Mouse (Mus musculus): ENCODE results near the gene Atxn2. TPM values are rescaled to one million over a fixed set of nuclear protein-coding genes. Genes with fewer than 3 reads are reported as not detected.
A peak's percentile ranks its signal among the peaks of the same experiment; 100 is the strongest.

Atxn2 gene
- total and polyA plus RNA-seq, 2 experiments from 2014 or later: 80.3 to 92.3 TPM

DNA sequence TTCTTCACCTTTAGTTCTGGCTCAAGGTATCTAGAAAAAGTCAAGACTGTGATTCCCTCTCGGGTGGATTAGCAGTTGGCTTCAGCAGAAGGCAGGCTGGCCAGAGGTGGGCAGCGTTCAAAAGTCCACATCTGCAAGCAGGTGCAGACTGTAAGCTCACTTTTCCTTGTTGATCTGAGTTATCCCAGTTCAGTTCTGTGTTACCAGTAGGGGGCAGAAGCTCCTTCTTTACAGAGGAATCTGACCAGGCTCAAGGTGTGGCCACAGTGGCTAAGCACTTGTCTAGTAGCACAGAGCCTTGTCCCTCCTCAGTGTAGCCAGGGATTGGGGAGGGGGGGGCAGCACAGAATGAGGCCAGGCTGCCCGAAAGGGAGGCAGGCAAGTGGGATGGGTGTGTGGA, 103.9 kb downstream of the Atxn2 start:
- H3K9me3 ChIP-seq (ENCODE audit: low read length): no peaks in the 10 kb centered on the region
- H3K27ac ChIP-seq (ENCODE audit: low read depth, low read length): no peak overlapping the region
- no peaks in the 10 kb centered on the region for H3K4me1 ChIP-seq (ENCODE audit: insufficient read depth)
- H3K4me2 ChIP-seq (ENCODE audit: low read depth): no peak overlapping the region
- no peak overlapping the region for H3K9ac ChIP-seq
- TF ChIP-seq CTCF (IDR thresholded peaks at IDR 0.05; ENCODE audit: low read depth): peak; percentile 65
- DNase-seq: peak; percentile 34
- no peak overlapping the region for H3K4me3 ChIP-seq (ENCODE audit: low read depth, low read length)
- no peak; the same call in 1 of the 2 replicates for ATAC-seq
- H3K36me3 ChIP-seq (ENCODE audit: insufficient read depth): peaks cover 90% of the 10 kb centered on the region
- no peaks in the 10 kb centered on the region for H3K27me3 ChIP-seq (ENCODE audit: insufficient read depth, low read length)
- WGBS: 68% methylated on average over 3 of the region's 3 CpGs

GRCm38 (mm10) chr5:121815867-121816380, 104.8 kb downstream of the Atxn2 start:
- H3K4me1 ChIP-seq (ENCODE audit: insufficient read depth): no peaks in the 10 kb centered on the region
- ATAC-seq (no peak), DNase-seq (no peak)
- no peaks in the 10 kb centered on the region for H3K9me3 ChIP-seq (ENCODE audit: low read length)
- no peak overlapping the region for H3K4me2 ChIP-seq (ENCODE audit: low read depth)
- peaks cover 93% of the 10 kb centered on the region for H3K36me3 ChIP-seq (ENCODE audit: insufficient read depth)
- no peak overlapping the region for H3K4me3 ChIP-seq (ENCODE audit: low read depth, low read length)
- TF ChIP-seq CTCF (IDR thresholded peaks at IDR 0.05; ENCODE audit: low read depth): no peak
- H3K27me3 ChIP-seq (ENCODE audit: insufficient read depth, low read length): no peaks in the 10 kb centered on the region
- WGBS: 90% methylated on average over 8 of the region's 8 CpGs
- H3K27ac ChIP-seq (ENCODE audit: low read depth, low read length): no peak overlapping the region
- H3K9ac ChIP-seq: no peak overlapping the region

DNA sequence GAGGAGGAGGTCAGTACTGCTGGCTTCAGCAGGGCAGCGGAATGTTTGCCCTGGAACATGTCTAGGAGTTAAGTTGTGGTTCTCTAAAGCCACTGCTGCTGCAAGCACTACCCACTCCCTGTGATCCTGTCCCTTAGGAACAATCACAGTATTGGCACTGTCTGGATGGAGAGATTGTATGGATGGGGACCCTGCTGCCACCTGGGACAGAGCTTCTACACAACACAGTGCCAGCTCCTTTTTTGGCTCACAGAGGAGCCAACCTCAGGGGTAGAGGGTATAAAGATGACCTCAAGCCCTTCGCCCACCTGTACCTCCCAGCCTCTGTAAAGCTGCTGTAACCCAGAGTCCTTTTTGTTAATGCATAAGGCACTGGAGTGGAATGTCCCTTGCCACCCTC, 105.5 kb downstream of the Atxn2 start:
- Histone ChIP-seq H3K9me3 (ENCODE audit: low read length) (no peaks in the 10 kb centered on the region), H3K4me1 (ENCODE audit: insufficient read depth) (no peaks in the 10 kb centered on the region), H3K9ac (no peak overlapping the region), H3K27ac (ENCODE audit: low read depth, low read length) (no peak overlapping the region), H3K36me3 (ENCODE audit: insufficient read depth) (peaks cover 88% of the 10 kb centered on the region), H3K4me2 (ENCODE audit: low read depth) (no peak overlapping the region), H3K27me3 (ENCODE audit: insufficient read depth, low read length) (no peaks in the 10 kb centered on the region), H3K4me3 (ENCODE audit: low read depth, low read length) (no peak overlapping the region)
- TF ChIP-seq CTCF (IDR thresholded peaks at IDR 0.05; ENCODE audit: low read depth): no peak
- WGBS: 98% methylated on average over 2 of the region's 2 CpGs
- DNase-seq: no peak
- ATAC-seq: no peak

DNA sequence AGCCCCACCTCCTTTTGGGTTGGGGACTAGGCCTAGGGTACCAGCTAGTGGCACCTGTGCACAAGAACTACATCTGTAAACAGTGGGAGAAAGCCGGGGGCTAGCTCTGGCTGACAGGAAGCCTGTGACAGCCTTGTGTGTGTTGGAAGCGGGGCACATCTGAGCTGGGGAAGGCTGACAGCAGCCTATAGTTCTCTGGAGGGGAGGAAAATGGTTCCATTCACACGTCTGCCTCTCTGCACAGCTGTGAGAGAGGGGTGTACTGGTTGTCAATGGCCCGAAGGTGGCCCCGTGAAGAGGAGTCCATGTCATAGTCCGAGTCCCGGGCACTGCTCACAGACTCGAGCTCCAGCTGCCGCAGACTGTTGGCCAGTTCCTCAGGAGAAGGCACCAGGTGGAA, 106.4 kb downstream of the Atxn2 start:
- Histone ChIP-seq H3K9me3 (ENCODE audit: low read length) (no peaks in the 10 kb centered on the region), H3K4me2 (ENCODE audit: low read depth) (no peak overlapping the region), H3K9ac (no peak overlapping the region), H3K27me3 (ENCODE audit: insufficient read depth, low read length) (no peaks in the 10 kb centered on the region), H3K27ac (ENCODE audit: low read depth, low read length) (no peak overlapping the region), H3K36me3 (ENCODE audit: insufficient read depth) (peaks cover 79% of the 10 kb centered on the region), H3K4me1 (ENCODE audit: insufficient read depth) (no peaks in the 10 kb centered on the region), H3K4me3 (ENCODE audit: low read depth, low read length) (no peak overlapping the region)
- WGBS: 89% methylated on average over 9 of the region's 9 CpGs
- no peak for ATAC-seq
- TF ChIP-seq CTCF (IDR thresholded peaks at IDR 0.05; ENCODE audit: low read depth): no peak
- no peak for DNase-seq

DNA sequence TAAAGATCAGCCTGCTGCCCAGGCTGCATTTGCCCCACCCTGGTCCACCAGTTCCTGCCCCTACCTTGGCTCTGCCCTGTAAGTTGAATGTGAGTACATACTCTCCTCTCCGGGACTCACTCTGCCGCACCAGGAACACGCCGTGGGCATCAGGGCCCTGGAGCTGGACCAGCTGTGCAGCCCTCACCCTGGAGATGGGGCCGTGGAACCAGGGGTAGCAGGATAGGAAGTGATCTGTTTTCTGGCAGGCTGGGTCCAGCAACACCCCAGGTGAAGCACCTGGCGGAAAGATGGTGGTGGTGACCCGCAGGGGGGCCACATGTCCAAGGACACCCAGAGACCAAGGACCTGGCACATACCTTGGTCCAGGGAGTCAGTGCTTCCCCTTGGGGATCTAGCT, 107.3 kb downstream of the Atxn2 start:
- H3K27me3 ChIP-seq (ENCODE audit: insufficient read depth, low read length): no peaks in the 10 kb centered on the region
- H3K4me3 ChIP-seq (ENCODE audit: low read depth, low read length): no peak overlapping the region
- WGBS: 98% methylated on average over 7 of the region's 7 CpGs
- DNase-seq: no peak
- no peak overlapping the region for H3K9ac ChIP-seq
- no peak for ATAC-seq
- no peaks in the 10 kb centered on the region for H3K9me3 ChIP-seq (ENCODE audit: low read length)
- H3K27ac ChIP-seq (ENCODE audit: low read depth, low read length): no peak overlapping the region
- TF ChIP-seq CTCF (IDR thresholded peaks at IDR 0.05; ENCODE audit: low read depth): no peak
- H3K4me2 ChIP-seq (ENCODE audit: low read depth): no peak overlapping the region
- peaks cover 70% of the 10 kb centered on the region for H3K36me3 ChIP-seq (ENCODE audit: insufficient read depth)
- H3K4me1 ChIP-seq (ENCODE audit: insufficient read depth): no peaks in the 10 kb centered on the region

DNA sequence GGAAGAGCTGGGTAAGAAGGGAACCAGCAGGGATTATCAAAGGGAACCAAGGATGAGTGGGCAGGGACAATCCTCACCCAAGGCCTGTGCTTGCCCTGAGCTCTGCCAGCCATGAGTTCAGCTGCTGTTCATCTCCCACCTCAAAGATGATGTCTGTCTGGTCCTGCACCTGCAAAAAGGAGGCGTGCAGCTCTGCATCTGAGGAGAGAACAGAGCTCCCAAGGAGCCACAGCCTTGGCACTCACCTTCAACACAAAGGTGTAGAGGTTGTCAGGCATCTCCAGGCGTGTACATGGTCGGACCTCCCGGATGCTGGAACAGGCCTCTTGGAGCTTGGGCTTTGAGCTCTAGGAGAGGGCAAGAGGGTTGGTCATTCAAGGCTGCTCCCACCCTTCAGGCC, 107.7 kb downstream of the Atxn2 start:
- H3K4me1 ChIP-seq (ENCODE audit: insufficient read depth): no peaks in the 10 kb centered on the region
- H3K27me3 ChIP-seq (ENCODE audit: insufficient read depth, low read length): no peaks in the 10 kb centered on the region
- H3K27ac ChIP-seq (ENCODE audit: low read depth, low read length): no peak overlapping the region
- TF ChIP-seq CTCF (IDR thresholded peaks at IDR 0.05; ENCODE audit: low read depth): no peak
- H3K4me2 ChIP-seq (ENCODE audit: low read depth): no peak overlapping the region
- no peak overlapping the region for H3K9ac ChIP-seq
- WGBS: 93% methylated on average over 4 of the region's 4 CpGs
- H3K36me3 ChIP-seq (ENCODE audit: insufficient read depth): peaks cover 66% of the 10 kb centered on the region
- no peaks in the 10 kb centered on the region for H3K9me3 ChIP-seq (ENCODE audit: low read length)
- no peak for DNase-seq
- no peak overlapping the region for H3K4me3 ChIP-seq (ENCODE audit: low read depth, low read length)
- no peak for ATAC-seq

- no peak for ATAC-seq
- Histone ChIP-seq H3K9ac (no peak overlapping the region), H3K36me3 (ENCODE audit: insufficient read depth) (peaks cover 60% of the 10 kb centered on the region), H3K9me3 (ENCODE audit: low read length) (no peaks in the 10 kb centered on the region), H3K27ac (ENCODE audit: low read depth, low read length) (no peak overlapping the region), H3K4me1 (ENCODE audit: insufficient read depth) (no peaks in the 10 kb centered on the region), H3K4me2 (ENCODE audit: low read depth) (no peak overlapping the region), H3K4me3 (ENCODE audit: low read depth, low read length) (no peak overlapping the region), H3K27me3 (ENCODE audit: insufficient read depth, low read length) (no peaks in the 10 kb centered on the region)
- no peak for TF ChIP-seq CTCF (IDR thresholded peaks at IDR 0.05; ENCODE audit: low read depth)
- no peak for DNase-seq
- WGBS: 97% methylated on average over 5 of the region's 5 CpGs
Observed at GRCm38 (mm10) chr5:121819559-121819958, 108.4 kb downstream of the Atxn2 start.

All from forebrain, postnatal 0 days (tissue).